Mouse (Mus musculus): ENCODE measurements around the gene Cdh7. TPM values are rescaled to one million over a fixed set of nuclear protein-coding genes. Genes with fewer than 3 reads are reported as not detected.

Cdh7 gene
- total RNA-seq (2021) = not detected
- long read RNA-seq, experiment 1 = 0 reads
- long read RNA-seq, experiment 2 = 0 reads

- no peak for TF ChIP-seq CTCF (IDR thresholded peaks at IDR 0.05)
- DNase-seq = no peak
- Histone ChIP-seq H3K4me3 (peak within 1 kb of the TSS; percentile 53), H3K27ac (no peak within 1 kb of the TSS)
- intact Hi-C loops (cut with DNase I) = no loop called here
Measured at GRCm38 (mm10) chr1:109982064-109982808, at the start of gene Cdh7. Gene Cdh7, plus strand, starts transcription at chr1:109982431.

- TF ChIP-seq CTCF (IDR thresholded peaks at IDR 0.05) = no peak
- H3K4me3 ChIP-seq = no peak overlapping the region
- no peak for DNase-seq
- no peak overlapping the region for H3K27ac ChIP-seq
- intact Hi-C loops (cut with DNase I) = no loop called here
Measured at GRCm38 (mm10) chr1:109932674-109933073, 49.6 kb upstream of the Cdh7 start.

- Histone ChIP-seq H3K27ac (no peak overlapping the region), H3K4me3 (no peak overlapping the region)
- no peak for DNase-seq
- intact Hi-C loops (cut with DNase I) = no loop called here
- TF ChIP-seq CTCF (IDR thresholded peaks at IDR 0.05) = no peak
Measured at GRCm38 (mm10) chr1:109948571-109948970, 33.7 kb upstream of the Cdh7 start.

GRCm38 (mm10) chr1:109971721-109972425, 10.4 kb upstream of the Cdh7 start:
- intact Hi-C loops (cut with DNase I) = no loop called here
- no peak overlapping the region for H3K27ac ChIP-seq
- no peak for TF ChIP-seq CTCF (IDR thresholded peaks at IDR 0.05)
- H3K4me3 ChIP-seq = no peak overlapping the region
- DNase-seq = no peak

GRCm38 (mm10) chr1:109972426-109973015, 9.7 kb upstream of the Cdh7 start:
- Histone ChIP-seq H3K4me3 (no peak overlapping the region), H3K27ac (no peak overlapping the region)
- intact Hi-C loops (cut with DNase I) = no loop called here
- no peak for DNase-seq
- no peak for TF ChIP-seq CTCF (IDR thresholded peaks at IDR 0.05)

- no peak for DNase-seq
- TF ChIP-seq CTCF (IDR thresholded peaks at IDR 0.05) = no peak
- peak overlapping the region; percentile 53 for H3K4me3 ChIP-seq
Measured at GRCm38 (mm10) chr1:109982809-109983536, 742 bp downstream of the Cdh7 start.

GRCm38 (mm10) chr1:109983537-109983912, 1.3 kb downstream of the Cdh7 start:
- intact Hi-C loops (cut with DNase I) = no loop called here
- no peak overlapping the region for H3K27ac ChIP-seq
- no peak for TF ChIP-seq CTCF (IDR thresholded peaks at IDR 0.05)
- DNase-seq = no peak
- H3K4me3 ChIP-seq = no peak overlapping the region

More at GRCm38 (mm10) chr1:109982809-109983536, 742 bp downstream of the Cdh7 start:
- intact Hi-C loops (cut with DNase I) = no loop called here
- no peak overlapping the region for H3K27ac ChIP-seq

GRCm38 (mm10) chr1:109984776-109985175, 2.5 kb downstream of the Cdh7 start:
- DNase-seq = no peak
- Histone ChIP-seq H3K4me3 (no peak overlapping the region), H3K27ac (no peak overlapping the region)
- no peak for TF ChIP-seq CTCF (IDR thresholded peaks at IDR 0.05)
- intact Hi-C loops (cut with DNase I) = no loop called here

GRCm38 (mm10) chr1:109985468-109985867, 3.2 kb downstream of the Cdh7 start:
- DNase-seq = no peak
- no peak overlapping the region for H3K27ac ChIP-seq
- intact Hi-C loops (cut with DNase I) = no loop called here
- TF ChIP-seq CTCF (IDR thresholded peaks at IDR 0.05) = no peak
- no peak overlapping the region for H3K4me3 ChIP-seq

GRCm38 (mm10) chr1:109989541-109989940, 7.3 kb downstream of the Cdh7 start:
- DNase-seq = no peak
- TF ChIP-seq CTCF (IDR thresholded peaks at IDR 0.05) = no peak

GRCm38 (mm10) chr1:109993906-109994305, 11.7 kb downstream of the Cdh7 start:
- TF ChIP-seq CTCF (IDR thresholded peaks at IDR 0.05) = no peak
- H3K4me3 ChIP-seq = no peak overlapping the region
- H3K27ac ChIP-seq = no peak overlapping the region
- peak; percentile 22 for DNase-seq
- intact Hi-C loops (cut with DNase I) = no loop called here

More at GRCm38 (mm10) chr1:109989541-109989940, 7.3 kb downstream of the Cdh7 start:
- intact Hi-C loops (cut with DNase I) = no loop called here
- H3K4me3 ChIP-seq = no peak overlapping the region
- no peak overlapping the region for H3K27ac ChIP-seq

GRCm38 (mm10) chr1:110004451-110004850, 22.2 kb downstream of the Cdh7 start:
- Histone ChIP-seq H3K27ac (no peak overlapping the region), H3K4me3 (no peak overlapping the region)
- intact Hi-C loops (cut with DNase I) = no loop called here
- DNase-seq = no peak
- no peak for TF ChIP-seq CTCF (IDR thresholded peaks at IDR 0.05)
